Mouse (Mus musculus) heart, adult 9 months (tissue): ENCODE results near the gene Ralbp1.

ENCODE experiments used
- DNase-seq, 2 experiments: peaks; one replicate each; pipeline ENCODE4 v3.0.0; 2022; ENCODE audit warnings: low spot score in 2 of 2

The Ralbp1 gene

GRCm38 (mm10) chr17:65798446-65798845 is 87.2 kb downstream of the Ralbp1 start:
- no peak for DNase-seq
